Mouse (Mus musculus): Measurements from ENCODE around the gene Dnmt3b.

- no peak for TF ChIP-seq POLR2A (IDR thresholded peaks at IDR 0.05; ENCODE audit: control insufficient read depth, extremely low read depth, insufficient read depth, low read length, poor library complexity)
- no peak for TF ChIP-seq CTCF (IDR thresholded peaks at IDR 0.05; ENCODE audit: borderline replicate concordance, control insufficient read depth, extremely low read depth, insufficient read depth, low read length, poor library complexity)
These were observed 64.0 kb downstream of the Dnmt3b start for GRCm38 (mm10) chr2:153713227-153713626.
